Mouse (Mus musculus) embryonic facial prominence, embryonic 11.5 days (tissue): ENCODE data around the gene Lars2. TPM values are rescaled to one million over a fixed set of nuclear protein-coding genes. Genes with fewer than 3 reads are reported as not detected.
"Not testable (repeated sequence)": the region's sequence is repeated elsewhere in the genome, so short reads cannot be mapped to it uniquely, and the experiment has no call there.

Experiments
- ATAC-seq: fragments of 200-750 bp; cut with Nextera tagmentation; replicated peaks from 2 replicates; pipeline ENCODE4 v1.8.0; 2017; ENCODE audit warnings: low read depth; ENCODE audit not compliant: insufficient number of reproducible peaks, low FRiP score, low TSS enrichment
- DNase-seq: peaks from one replicate; pipeline ENCODE4 v3.0.0-alpha.2; 2015; ENCODE audit warnings: low spot score
- H3K27ac ChIP-seq: fragments of 300-500 bp; sonication (generic); replicated peaks from 2 replicates; pipeline ENCODE4 v1.5.1; 2014; ENCODE audit warnings: mild to moderate bottlenecking, low read depth, low read length, control low read depth
- H3K27me3 ChIP-seq: fragments of 300-500 bp; sonication (generic); 2 replicates; pipeline ENCODE4 v1.6.1; 2014; ENCODE audit warnings: mild to moderate bottlenecking, low read length, moderate library complexity, mixed read lengths; ENCODE audit not compliant: control insufficient read depth, insufficient read depth
- H3K36me3 ChIP-seq: fragments of 300-500 bp; sonication (generic); replicated peaks from 2 replicates; pipeline ENCODE4 v1.6.1; 2014; ENCODE audit warnings: low read depth, mild to moderate bottlenecking, low read length, moderate library complexity, mixed read lengths; ENCODE audit not compliant: control insufficient read depth, insufficient read depth
- H3K4me1 ChIP-seq: fragments of 300-500 bp; sonication (generic); 2 replicates; pipeline ENCODE4 v1.6.1; 2014; ENCODE audit warnings: low read length, mixed read lengths; ENCODE audit not compliant: control insufficient read depth, insufficient read depth
- H3K4me2 ChIP-seq: fragments of 300-500 bp; sonication (generic); 2 replicates; pipeline ENCODE4 v1.6.1; 2014; ENCODE audit warnings: low read depth, mild to moderate bottlenecking, control low read depth, low read length, moderate library complexity
- H3K4me3 ChIP-seq: fragments of 300-500 bp; sonication (generic); 2 replicates; pipeline ENCODE4 v1.5.1; 2014; ENCODE audit warnings: low read depth, low read length, control low read depth
- H3K9ac ChIP-seq: fragments of 300-500 bp; sonication (generic); replicated peaks from 2 replicates; pipeline ENCODE4 v1.6.1; 2014; ENCODE audit warnings: mild to moderate bottlenecking, control low read depth, low read length
- H3K9me3 ChIP-seq: fragments of 300-500 bp; sonication (generic); replicated peaks from 2 replicates; pipeline ENCODE4 v1.6.1; 2016; ENCODE audit warnings: mild to moderate bottlenecking, low read length, inconsistent platforms, mixed read lengths; ENCODE audit not compliant: control insufficient read depth
- WGBS: fragments of 180-500 bp; shearing (Covaris S2); extraction: QIAGEN DNeasy Blood & Tissue Kit; methylation state at CpG from one replicate; pipeline ENCODE4 v1.1.7; 2014; 5-methylcytosine and 5-hydroxymethylcytosine counted together
- polyA plus RNA-seq: library from polyadenylated mRNA; unstranded; fragments of >200 nt; fragmentation: Nextera tagmentation; extraction: Ambion mirVana; gene quantifications from 2 replicates; pipeline ENCODE4 v1.2.1, GENCODE M21; 2014

Lars2 gene
- polyA plus RNA-seq, 1 experiment from 2014 or later: 1,123 TPM

- 95% methylated on average over 2 of the region's 3 CpGs for WGBS
- H3K4me3 ChIP-seq, H3K4me2 ChIP-seq, H3K27me3 ChIP-seq, ATAC-seq, H3K9ac ChIP-seq, H3K4me1 ChIP-seq, H3K36me3 ChIP-seq, H3K9me3 ChIP-seq, H3K27ac ChIP-seq: not testable (repeated sequence)
- DNase-seq: peak; percentile 20
Observed at GRCm38 (mm10) chr9:123447101-123447500, 80.4 kb downstream of the Lars2 start.

GRCm38 (mm10) chr9:123448594-123448993, 81.9 kb downstream of the Lars2 start:
- no peak overlapping the region for H3K4me3 ChIP-seq
- no peak overlapping the region for H3K9ac ChIP-seq
- H3K9me3 ChIP-seq: no peaks in the 10 kb centered on the region
- DNase-seq (no peak), ATAC-seq (no peak)
- no peaks in the 10 kb centered on the region for H3K4me1 ChIP-seq
- H3K27me3 ChIP-seq: no peaks in the 10 kb centered on the region
- no peak overlapping the region for H3K27ac ChIP-seq
- H3K36me3 ChIP-seq: no peaks in the 10 kb centered on the region; the same call in 1 of the 2 replicates
- H3K4me2 ChIP-seq: no peak overlapping the region

- WGBS: 39% methylated on average over 2 of the region's 2 CpGs
- no peak overlapping the region for H3K9ac ChIP-seq
- peak; percentile 65 for DNase-seq
Observed at GRCm38 (mm10) chr9:123450174-123450573, 83.4 kb downstream of the Lars2 start.

GRCm38 (mm10) chr9:123451772-123452171, 85.0 kb downstream of the Lars2 start:
- Histone ChIP-seq H3K9ac (no peak overlapping the region), H3K36me3 (no peaks in the 10 kb centered on the region; the same call in 1 of the 2 replicates), H3K27ac (no peak overlapping the region), H3K4me3 (no peak overlapping the region), H3K4me1 (no peaks in the 10 kb centered on the region), H3K27me3 (no peaks in the 10 kb centered on the region), H3K9me3 (no peaks in the 10 kb centered on the region), H3K4me2 (no peak overlapping the region)
- ATAC-seq: no peak
- 73% methylated on average over 3 of the region's 3 CpGs for WGBS
- DNase-seq: no peak

More at GRCm38 (mm10) chr9:123450174-123450573, 83.4 kb downstream of the Lars2 start:
- no peaks in the 10 kb centered on the region for H3K4me1 ChIP-seq
- no peaks in the 10 kb centered on the region for H3K9me3 ChIP-seq
- no peak for ATAC-seq
- H3K27ac ChIP-seq: no peak overlapping the region
- no peaks in the 10 kb centered on the region; the same call in 1 of the 2 replicates for H3K36me3 ChIP-seq
- H3K4me3 ChIP-seq: no peak overlapping the region
- no peak overlapping the region for H3K4me2 ChIP-seq
- no peaks in the 10 kb centered on the region for H3K27me3 ChIP-seq

GRCm38 (mm10) chr9:123456634-123457602, 90.2 kb downstream of the Lars2 start:
- no peak for ATAC-seq
- Histone ChIP-seq H3K27ac (no peak overlapping the region), H3K36me3 (no peaks in the 10 kb centered on the region; the same call in 1 of the 2 replicates)

GRCm38 (mm10) chr9:123457603-123458002, 90.9 kb downstream of the Lars2 start:
- Histone ChIP-seq H3K36me3 (no peaks in the 10 kb centered on the region; the same call in 1 of the 2 replicates), H3K9ac (no peak overlapping the region), H3K9me3 (no peaks in the 10 kb centered on the region), H3K4me3 (no peak overlapping the region), H3K4me1 (no peaks in the 10 kb centered on the region), H3K4me2 (no peak overlapping the region), H3K27ac (no peak overlapping the region), H3K27me3 (no peaks in the 10 kb centered on the region; the same call in 1 of the 2 replicates)
- 47% methylated on average over 2 of the region's 2 CpGs for WGBS
- ATAC-seq (no peak), DNase-seq (no peak)

More at GRCm38 (mm10) chr9:123456634-123457602, 90.2 kb downstream of the Lars2 start:
- H3K4me3 ChIP-seq: no peak overlapping the region
- no peak for DNase-seq
- H3K4me2 ChIP-seq: no peak overlapping the region
- H3K9ac ChIP-seq: no peak overlapping the region
- WGBS: 54% methylated on average over 9 of the region's 9 CpGs
- H3K9me3 ChIP-seq: no peaks in the 10 kb centered on the region
- no peaks in the 10 kb centered on the region for H3K4me1 ChIP-seq
- no peaks in the 10 kb centered on the region; the same call in 1 of the 2 replicates for H3K27me3 ChIP-seq

- Histone ChIP-seq H3K27ac (no peak overlapping the region), H3K27me3 (no peaks in the 10 kb centered on the region), H3K9ac (no peak overlapping the region), H3K9me3 (no peaks in the 10 kb centered on the region), H3K4me1 (no peaks in the 10 kb centered on the region), H3K4me2 (no peak overlapping the region), H3K36me3 (no peaks in the 10 kb centered on the region), H3K4me3 (no peak overlapping the region)
- DNase-seq (no peak), ATAC-seq (no peak)
- 74% methylated on average over 4 of the region's 4 CpGs for WGBS
Observed at GRCm38 (mm10) chr9:123467141-123467620, 100.5 kb downstream of the Lars2 start.
